Mouse (Mus musculus) right cerebral cortex, postnatal 14 days (tissue): ENCODE data around the gene Tmem87b.

Source experiments
- DNase-seq: peaks from one replicate; pipeline ENCODE4 v3.0.0; 2022

Gene Tmem87b

DNA sequence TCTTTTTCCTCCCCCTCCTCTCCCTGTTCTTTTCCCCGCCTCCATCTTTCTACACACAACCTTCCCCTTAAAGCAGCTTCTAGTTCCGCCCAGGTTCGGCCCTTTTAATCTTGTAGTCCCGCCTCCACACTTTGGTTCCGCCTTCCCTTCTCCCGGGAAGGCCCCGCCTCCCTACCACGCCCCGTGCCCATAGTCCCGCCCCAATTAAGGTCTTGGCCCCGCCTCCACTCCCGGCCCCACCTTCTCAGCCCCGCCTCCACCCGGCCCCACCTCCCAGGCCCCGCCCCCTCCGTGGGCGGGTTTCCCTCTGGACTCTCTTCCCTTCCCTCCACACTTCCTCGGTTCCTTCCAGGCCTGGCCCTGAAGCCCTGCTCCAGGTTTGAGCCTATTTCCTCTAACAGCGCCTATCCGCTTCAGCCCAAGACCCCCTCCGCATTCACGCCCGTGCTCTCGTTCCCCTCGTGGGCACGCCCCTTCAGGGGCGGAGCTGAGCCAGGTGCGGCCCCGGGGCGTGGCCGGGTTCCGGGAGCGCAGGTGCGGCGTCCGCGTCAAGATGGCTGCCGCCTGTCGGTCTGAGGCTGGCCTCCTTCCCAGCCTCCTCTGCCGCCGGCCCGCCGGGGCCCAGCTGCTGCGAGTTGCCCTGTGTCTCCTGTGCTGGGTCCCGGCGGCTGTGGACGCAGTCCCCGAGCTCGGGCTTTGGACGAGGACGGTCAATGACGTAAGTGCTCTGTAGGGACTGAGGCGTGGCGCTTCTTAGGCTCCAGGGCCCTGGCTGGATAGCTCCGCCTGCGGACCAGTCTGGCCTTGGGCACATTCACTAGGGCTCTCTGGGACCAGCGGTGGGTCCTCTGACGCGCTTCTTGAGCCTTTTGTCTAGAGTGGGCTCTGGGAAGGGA lies at the start of gene Tmem87b:
Tmem87b (plus strand) TSS at position 333 of the 896 bp plus-strand sequence.
- DNase-seq: peak; percentile 98

DNA sequence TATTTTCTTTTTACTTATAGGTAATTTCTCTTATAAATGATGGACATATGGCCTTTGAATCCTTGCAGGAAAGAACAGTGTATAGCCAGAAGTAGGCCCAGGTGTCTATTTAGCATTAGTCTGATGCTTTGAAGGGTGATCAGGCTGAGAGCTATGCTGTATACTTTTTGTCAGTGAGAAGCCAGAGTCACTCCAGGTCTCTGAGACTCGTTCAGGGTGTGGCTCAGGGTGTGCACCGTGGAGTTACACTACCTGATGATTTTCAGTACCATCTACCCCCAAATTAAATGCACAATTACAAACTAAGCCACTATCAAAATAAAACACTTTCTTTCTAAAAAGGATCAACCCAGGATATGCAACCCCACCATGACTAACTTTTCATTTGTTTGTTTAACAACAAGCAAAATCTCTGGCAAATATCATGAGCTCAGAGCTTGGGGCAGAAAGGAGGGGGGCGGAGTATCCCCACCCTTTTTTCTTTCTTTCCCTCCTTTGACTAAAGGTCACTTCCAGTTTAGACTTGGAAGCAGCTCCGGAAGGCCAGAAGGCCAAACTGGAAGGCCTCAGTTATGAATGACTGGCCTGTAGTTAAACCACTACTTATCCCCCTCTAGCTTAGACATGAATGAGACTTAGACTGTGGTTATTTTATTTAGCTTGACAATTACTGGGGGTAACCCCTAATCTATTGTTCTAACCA lies 49.2 kb upstream of the Tmem87b start:
- DNase-seq: no peak

DNA sequence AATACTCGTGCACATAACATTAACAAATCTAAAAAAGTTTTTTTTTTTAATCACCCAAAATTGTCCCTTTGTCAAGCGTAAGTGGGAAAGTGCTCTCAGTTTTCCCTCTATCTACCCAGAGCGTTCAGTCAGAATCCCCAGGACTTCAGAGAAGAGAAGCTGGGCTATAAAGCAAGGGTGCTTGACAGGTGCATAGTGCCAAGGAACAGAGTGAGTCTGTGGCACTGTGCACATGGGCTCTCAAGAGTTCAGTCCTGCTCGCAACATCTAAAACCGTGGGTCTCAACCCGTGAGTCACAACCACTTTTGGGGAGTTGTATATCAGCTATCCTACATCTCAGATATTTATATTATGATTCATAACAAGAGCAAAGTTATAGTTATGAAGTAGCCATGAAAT lies 47.4 kb upstream of the Tmem87b start:
- DNase-seq: no peak

DNA sequence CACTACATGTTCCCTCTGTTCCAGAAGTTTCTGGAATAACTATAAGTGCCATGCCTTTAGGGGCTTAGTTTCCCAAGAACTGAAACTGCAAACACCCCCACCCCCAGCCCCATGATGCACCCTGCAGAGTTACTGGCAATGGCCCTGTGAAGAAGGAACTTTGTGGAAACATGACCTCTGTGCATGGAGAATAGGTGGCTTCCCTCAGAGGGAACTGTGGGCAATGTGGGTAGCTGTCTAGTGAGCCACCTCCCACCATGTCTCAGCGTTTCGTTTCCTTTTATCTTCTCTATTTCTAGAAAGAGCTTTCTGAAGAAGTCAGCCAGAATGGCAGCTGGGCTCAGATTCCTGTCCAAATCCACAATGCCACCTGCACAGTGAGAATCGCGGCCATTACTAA lies 46.9 kb upstream of the Tmem87b start:
- no peak for DNase-seq

DNA sequence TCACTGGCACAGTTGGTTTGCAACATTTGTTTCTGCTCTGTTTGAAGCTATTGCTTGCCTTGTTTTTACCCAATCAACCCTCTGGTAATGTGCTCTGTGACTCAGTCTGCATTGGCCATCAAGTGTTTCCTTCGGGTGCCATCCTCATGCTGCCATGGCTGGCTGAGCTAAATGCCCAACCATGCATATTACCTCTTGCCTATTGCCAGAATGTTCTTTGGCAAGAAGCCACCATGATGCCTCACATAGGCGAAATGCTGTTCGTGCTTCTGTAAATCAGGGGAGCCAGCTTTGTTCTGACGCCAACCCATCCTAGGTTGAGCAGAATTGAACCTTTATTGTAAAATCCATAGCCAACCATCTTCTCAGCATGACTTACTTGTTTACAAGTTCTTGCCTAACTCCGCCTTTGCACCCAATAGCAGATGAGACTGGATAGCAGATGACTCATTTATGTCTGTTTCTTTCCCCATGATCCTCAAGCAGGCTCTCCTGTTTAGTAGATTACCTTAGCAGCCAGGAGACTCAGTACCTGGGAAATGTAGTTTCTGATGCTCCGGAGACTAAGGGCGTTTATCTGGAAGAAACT lies 46.1 kb upstream of the Tmem87b start:
- DNase-seq: no peak

DNA sequence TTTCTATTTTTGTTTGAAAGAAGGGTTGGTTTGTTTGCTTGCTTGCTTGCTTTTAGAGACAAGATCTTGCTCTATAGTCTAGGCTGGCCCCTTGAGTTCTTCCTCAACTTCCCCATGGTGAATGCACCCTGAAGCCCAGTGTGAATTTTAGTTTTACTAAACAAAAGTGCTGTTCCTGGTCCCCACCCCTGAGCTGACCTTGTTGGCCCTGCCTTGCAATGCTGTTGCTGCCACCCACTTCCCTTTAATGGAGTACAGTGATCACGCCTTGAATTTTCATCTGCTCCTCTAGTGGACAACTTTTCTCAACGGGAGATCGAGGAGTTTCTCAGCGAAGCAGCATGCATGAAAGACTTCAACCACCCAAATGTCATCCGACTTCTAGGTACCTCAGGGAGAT lies 35.7 kb upstream of the Tmem87b start:
- DNase-seq: no peak

DNA sequence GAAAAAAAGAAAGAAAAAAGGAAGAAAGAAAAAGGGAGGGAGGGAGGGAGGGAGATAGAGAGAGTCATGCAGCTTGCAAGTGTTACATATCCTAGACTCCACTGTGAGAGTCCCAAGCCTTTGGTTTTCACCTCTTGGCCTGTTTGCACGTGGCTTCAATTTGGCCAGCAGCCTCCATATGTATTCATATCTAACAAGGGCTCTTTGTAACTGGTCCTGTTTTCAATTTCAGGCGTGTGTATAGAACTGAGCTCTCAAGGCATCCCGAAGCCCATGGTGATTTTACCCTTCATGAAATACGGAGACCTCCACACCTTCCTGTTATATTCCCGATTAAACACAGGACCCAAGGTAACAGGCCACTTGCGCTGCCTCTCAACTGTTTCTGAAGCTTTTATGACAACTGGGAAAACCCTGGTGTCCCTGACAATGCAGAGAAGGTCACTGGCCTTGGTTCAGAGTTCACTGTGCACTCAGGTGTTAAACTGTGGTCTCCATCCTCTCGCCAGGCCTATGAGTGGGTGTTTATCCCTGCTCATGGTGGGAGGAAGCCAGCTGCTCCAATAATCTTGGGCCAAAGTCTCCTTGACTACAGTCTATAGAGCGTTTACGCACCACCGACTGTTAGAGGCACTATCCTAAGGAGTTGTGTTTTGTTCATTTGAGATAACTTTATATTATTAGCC lies 34.1 kb upstream of the Tmem87b start:
- no peak for DNase-seq

DNA sequence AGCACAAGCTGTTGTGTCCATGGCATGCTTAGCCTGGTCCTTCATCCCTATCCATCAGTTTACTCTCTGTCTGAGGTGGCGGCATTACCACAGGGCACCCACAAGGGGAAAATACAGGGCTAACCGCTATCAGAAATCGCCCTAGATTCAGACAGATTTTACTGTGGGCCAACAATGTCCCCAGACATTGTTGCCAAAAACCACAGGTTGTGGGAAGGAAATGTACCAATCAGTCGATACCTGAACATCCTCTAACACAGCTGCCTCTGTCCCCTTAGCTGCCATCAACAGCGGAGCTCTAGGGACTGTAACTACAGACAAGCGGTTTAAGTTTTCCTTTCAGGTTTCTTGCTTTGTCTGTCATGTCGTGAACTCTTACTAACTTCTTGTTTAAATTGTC lies 33.1 kb upstream of the Tmem87b start:
- no peak for DNase-seq

DNA sequence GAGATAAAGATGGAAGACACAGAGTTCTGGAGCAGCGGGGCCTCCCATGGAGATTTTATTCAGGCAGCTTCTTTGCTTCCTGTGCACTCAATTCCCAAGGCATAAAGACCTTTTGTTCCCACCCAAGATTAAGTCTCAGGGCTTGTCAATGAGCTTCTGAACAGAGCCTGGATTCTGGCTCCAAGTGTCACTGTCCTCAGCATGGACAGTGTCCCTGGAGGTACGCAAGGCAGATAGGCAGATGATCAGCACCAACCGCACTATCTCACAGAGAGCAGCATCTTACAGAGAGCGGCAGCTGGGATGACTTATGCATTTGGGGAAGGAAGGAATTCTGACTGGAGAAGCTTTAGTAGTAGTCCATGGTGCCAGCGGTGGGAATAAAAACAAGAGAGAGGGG lies 31.6 kb upstream of the Tmem87b start:
- DNase-seq: no peak

DNA sequence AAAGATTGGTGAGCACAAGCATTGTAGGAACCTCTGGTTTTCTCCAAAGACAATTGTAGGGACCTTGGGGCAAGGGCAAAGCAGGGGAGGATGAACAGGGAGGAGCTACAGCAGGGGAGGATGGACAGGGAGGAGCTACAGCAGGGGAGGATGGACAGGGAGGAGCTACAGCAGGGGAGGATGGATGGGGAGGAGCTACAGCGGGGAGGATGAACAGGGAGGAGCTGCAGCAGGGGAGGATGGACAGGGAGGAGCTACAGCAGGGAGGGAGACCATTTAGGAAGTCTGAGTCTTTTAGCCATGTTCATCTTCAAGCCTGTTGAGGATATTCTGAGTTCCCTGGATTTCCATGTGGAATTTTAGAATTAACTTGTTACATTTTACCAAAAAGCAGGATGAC lies 31.1 kb upstream of the Tmem87b start:
- DNase-seq: no peak

DNA sequence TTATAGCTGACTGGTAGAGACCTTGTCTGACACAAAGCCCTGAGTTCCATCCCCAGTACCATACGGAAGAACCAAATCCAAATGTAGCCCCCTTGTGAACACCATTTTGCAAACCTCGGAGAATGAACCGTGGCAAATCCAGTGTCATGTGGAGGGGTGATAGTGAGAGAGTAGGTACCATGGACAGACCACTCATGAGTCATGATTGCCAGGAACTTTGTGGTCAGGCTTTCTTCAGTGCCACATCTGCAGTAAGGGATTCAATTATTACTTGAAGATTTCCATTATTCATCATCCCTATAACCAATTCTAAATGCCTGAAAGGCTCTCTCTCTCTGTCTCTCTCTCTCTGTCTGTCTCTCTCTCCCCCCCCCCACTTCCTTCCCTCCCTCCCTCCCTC lies 30.1 kb upstream of the Tmem87b start:
- DNase-seq: no peak

DNA sequence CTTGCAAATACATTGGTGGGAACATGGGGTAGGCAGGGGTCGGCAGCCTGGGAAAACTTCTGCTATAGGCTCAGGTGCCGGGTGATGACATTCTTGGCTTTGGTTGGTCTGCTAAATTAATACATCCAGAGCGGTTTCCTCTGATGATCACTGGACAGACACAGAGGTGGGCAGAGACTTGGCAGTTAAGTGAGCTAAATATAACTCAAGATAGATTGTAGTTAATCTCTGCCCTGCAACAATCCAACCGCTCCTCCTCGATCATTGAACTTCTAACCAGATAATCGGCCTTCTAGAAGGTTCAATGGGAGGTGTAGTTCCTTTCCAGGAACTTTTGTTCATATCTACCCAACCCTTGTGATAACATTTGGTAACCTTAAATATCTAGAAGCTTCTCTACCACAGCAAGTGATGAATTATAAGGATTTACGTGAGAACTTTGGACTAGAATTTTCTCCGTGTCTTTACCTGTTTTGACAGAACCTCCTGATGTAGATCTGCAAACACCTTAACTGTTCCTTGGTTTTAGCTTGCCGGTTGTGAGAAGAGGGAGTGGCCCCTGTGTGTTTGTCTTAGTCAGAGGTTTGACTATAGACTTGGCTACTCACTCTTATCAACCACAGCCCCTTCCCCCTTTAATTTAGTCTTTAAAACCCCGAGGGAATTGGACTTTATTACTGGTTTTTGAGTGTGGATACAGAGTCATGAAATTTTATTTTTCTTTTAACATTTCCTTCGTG lies 26.9 kb upstream of the Tmem87b start:
- DNase-seq: no peak

DNA sequence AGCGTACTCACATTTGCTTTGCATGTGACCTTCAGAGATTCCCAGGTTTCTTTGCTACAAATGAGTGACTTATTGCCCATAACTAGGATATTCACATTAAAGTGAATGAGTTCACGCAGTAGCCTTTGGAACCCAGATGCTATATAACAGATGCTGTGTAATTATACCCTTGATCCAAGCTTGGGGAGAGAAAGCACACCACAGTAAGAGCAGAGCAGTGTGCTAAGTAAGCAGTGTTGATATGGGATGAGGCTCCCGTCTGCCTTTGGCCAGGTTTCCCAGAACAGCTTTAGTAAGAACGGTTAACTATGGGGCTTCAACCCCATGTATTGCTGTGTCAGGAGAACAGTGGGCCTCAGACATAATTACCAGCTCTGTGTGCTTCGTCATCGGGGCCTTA lies 24.0 kb upstream of the Tmem87b start:
- no peak for DNase-seq

DNA sequence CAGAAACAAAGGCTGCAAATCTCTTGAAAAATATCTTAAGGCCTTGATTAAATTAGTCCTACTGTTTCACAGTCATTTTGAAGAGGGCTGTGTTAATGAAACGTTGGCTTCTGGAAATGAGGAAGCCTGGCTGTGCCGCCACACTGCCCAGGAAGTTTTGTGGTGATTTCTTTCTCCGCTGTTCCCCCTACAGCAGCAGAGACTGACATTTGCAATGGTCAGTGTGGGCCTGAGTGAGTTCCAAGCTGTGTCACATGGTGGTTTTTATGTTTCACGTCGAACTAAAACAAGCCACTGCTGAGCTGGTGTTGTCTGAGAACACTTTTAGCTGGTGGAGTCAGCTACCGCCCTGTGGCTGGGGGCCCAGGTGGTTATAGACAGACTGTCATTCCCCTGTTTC lies 21.5 kb upstream of the Tmem87b start:
- DNase-seq: no peak

DNA sequence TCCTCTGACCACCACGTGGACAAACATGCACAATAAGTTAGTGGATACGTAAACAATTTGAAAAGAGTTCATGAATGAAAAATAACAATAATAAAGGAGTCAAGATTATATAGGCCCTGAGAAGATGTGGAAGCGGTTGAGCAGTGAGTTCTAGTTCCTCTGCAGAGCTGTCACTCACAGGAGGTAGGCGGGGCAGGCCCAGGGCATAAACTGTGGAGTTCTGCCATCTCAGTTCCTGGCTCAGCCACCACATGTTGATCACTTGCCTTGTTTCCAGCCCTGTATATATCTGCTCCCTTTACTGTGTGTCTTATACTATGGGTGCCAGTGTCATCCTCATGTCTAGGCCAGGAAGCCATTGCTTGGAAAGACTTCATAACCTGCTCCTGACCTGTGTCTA lies 14.5 kb upstream of the Tmem87b start:
- no peak for DNase-seq

DNA sequence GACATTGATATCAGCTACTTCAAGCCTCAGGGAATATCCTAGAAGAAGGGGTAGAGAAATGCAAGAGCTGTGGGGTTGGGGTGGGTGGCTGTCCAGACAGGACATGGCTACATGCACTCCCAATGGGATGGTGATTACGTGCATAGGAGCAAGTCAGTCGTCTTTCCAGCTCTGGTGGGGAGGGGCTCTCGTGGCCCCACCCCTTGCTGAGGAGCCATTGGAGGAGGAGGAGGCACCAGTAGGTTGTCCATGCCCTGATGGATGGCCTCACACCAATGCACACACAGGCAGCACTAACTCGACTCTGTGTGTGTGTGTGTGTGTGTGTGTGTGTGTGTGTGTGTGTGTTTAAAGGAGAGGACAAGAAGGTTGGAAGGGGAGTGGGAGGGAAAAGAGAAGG lies 12.6 kb upstream of the Tmem87b start:
- no peak for DNase-seq

DNA sequence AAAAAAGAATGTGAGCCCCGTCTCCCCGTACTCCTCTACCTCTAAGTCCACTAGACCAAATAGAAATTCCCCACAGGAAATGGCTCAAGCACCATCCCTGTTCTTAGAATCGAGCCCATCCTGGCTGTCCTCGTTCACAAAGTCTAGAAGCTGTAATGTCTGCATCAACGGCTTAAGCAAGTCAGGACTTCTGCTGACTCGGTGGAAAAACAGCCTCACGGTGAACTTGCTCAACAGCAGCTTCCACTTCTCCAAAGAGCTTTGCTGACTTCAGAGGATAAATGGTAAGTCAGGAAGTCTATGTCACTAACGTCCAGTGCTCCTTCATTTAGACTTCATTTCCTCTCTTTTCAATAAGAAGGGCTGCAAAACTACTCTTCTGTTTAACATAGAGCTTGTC lies 11.4 kb upstream of the Tmem87b start:
- DNase-seq: no peak

DNA sequence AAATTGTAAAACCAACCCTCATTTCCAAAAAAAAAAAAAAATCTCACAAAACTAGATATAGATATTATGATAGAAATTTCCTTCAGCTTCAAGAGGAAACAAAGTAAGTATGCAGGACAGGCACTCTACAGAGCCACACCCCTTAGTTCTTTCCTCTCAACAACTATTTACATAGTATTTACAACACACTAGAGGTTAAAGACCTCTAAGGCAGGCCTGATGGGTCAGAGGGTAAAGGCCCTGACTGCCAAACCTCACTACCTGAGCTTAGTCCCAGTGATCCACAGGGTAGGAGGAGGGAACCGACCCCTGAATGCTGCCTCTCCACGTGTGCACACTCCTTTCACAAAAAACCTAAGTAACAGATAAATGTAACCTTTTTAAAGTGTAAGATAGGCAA lies 5.2 kb upstream of the Tmem87b start:
- DNase-seq: no peak

DNA sequence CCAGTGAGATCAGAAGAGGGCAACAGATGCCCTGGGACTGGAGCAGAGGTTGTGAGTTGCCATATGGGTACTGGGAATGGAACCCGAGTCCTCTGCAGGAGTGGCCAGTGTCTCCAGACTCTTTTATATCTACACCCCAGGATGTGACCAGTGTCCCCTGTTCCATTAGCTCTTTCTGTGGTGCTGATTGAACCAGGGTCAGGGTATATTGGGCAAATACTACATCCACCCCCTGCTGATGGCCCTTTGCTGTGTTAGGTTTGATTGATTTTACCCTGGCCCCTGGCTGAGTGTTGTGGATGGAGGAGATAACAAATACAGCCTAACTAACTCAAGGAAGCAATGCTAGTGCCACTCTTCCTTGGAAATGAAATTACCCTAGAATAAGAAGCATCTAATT lies 1.6 kb upstream of the Tmem87b start:
- DNase-seq: no peak

DNA sequence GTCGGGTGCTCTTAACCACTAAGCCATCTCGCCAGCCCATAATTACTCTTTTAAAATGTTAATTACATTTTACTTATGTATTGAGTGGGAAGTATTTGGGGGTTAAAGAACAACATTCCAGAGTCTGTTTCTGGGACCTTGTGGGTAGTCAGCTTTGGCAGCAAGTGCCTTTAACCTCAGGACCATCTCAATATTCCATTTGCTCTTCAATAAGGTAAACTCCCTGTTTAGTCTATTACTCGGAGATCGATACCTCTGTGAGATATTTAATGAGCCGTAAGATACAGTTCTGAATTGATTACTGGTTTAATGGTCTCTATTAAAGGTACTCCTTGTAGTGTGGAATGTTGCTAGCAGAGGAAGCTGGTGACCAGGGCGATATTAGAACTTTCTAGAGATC lies 1.0 kb upstream of the Tmem87b start:
- no peak for DNase-seq

DNA sequence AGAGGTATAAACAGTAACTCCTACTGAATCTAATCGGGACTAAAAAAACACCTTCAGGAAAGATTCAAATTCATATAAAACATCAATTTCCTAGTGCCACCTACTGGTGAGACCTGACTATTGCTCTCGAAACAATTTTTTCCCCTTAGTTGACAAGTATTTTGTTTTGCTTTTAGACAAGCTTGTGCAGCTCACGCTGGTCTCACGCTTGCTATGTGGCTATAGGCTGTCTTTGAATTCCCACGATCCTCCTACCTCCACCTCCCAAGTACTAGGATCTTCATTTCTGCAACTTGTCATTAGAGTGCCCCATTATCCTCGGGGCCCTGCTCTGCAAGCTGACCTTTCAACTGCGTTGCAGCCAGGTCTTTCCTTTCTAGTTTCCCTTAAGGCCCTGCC lies 532 bp upstream of the Tmem87b start:
- peak; percentile 24 for DNase-seq

DNA sequence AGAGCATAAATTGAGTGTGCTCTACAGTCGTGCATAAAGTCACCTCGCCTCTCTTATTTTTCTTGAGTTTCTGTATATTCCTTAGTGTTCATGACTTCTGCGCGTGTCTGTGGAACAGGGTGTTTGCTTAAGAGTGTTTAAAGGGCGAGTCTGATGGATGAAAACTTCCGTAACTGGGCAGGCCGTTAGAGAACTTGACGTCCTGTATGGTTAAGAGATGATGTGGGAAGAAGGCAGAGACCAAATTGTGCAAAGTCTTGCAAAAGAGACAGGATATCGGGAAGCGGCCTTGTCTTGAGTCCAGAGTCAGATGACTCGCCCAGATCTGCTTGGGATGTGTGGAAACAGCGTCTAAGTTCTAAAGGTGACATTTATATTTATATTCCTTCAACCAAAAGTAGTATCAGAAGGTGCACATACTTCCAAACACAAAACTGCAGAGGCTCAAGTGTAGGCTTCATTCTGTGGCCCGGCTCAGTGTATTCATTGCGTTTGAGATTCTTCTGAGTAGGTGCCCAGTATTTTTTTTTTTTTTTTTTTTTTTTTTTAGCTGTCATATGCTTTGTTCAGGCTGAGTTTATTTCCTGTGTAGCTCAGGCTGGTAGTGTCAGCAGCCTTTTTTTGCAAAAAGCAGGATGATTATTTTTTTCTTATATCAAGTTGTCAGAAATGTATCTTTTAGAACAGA lies 1.2 kb downstream of the Tmem87b start:
- no peak for DNase-seq
